Mouse (Mus musculus) lung, embryonic 14.5 days (tissue): ENCODE results near the gene Tmem19. TPM values are rescaled to one million over a fixed set of nuclear protein-coding genes. Genes with fewer than 3 reads are reported as not detected.

Experiments used
- ATAC-seq: fragments of 200-750 bp; cut with Nextera tagmentation; 2 replicates; pipeline ENCODE4 v1.8.0; 2017; ENCODE audit warnings: mild to moderate bottlenecking, moderate TSS enrichment, moderate library complexity; ENCODE audit not compliant: insufficient read depth
- DNase-seq: peaks from one replicate; pipeline ENCODE4 v3.0.0-alpha.2; 2015
- H3K27ac ChIP-seq: fragments of 300-500 bp; sonication (generic); 2 replicates; pipeline ENCODE4 v1.5.1; 2014; ENCODE audit warnings: low read depth, mild to moderate bottlenecking, moderate library complexity
- H3K27me3 ChIP-seq: fragments of 300-500 bp; sonication (generic); 2 replicates; pipeline ENCODE4 v1.6.1; 2014; ENCODE audit warnings: low read length, control low read depth; ENCODE audit not compliant: insufficient read depth
- H3K36me3 ChIP-seq: fragments of 300-500 bp; sonication (generic); 2 replicates; pipeline ENCODE4 v1.6.1; 2014; ENCODE audit warnings: control low read depth; ENCODE audit not compliant: insufficient read depth
- H3K4me1 ChIP-seq: fragments of 300-500 bp; sonication (generic); 2 replicates; pipeline ENCODE4 v1.6.1; 2014; ENCODE audit warnings: antibody characterized with exemption, control low read depth; ENCODE audit not compliant: insufficient read depth
- H3K4me2 ChIP-seq: fragments of 300-500 bp; sonication (generic); 2 replicates; pipeline ENCODE4 v1.6.1; 2014; ENCODE audit warnings: mild to moderate bottlenecking
- H3K4me3 ChIP-seq: fragments of 300-500 bp; sonication (generic); 2 replicates; pipeline ENCODE4 v1.5.1; 2014; ENCODE audit warnings: low read depth, low read length
- H3K9ac ChIP-seq: fragments of 300-500 bp; sonication (generic); 2 replicates; pipeline ENCODE4 v1.6.1; 2014
- H3K9me3 ChIP-seq: fragments of 300-500 bp; sonication (generic); 2 replicates; pipeline ENCODE4 v1.6.1; 2016; ENCODE audit warnings: low read depth, low read length, control low read depth
- CTCF ChIP-seq: IDR thresholded peaks from 2 replicates; pipeline ENCODE4 v1.5.1; 2016; ENCODE audit warnings: antibody characterized with exemption, low read depth
- WGBS: fragments of 180-500 bp; shearing (Covaris S2); extraction: QIAGEN DNeasy Blood & Tissue Kit; methylation state at CpG from one replicate; pipeline ENCODE4 v1.1.7; 2014; 5-methylcytosine and 5-hydroxymethylcytosine counted together
- polyA plus RNA-seq: library from polyadenylated mRNA; unstranded; fragments of >200 nt; fragmentation: Nextera tagmentation; extraction: Ambion mirVana; gene quantifications from 2 replicates; pipeline ENCODE4 v1.2.1, GENCODE M21; 2014

The Tmem19 gene
- polyA plus RNA-seq, 1 experiment from 2014 or later = 30.1 TPM

- no peak overlapping the region for H3K4me3 ChIP-seq
- WGBS = 65% methylated on average over 10 of the region's 10 CpGs
- DNase-seq (no peak), ATAC-seq (no peak)
- no peak overlapping the region for H3K4me2 ChIP-seq
- H3K36me3 ChIP-seq = peaks cover 9% of the 10 kb centered on the region; the same call in 1 of the 2 replicates
- TF ChIP-seq CTCF = no peak
- no peaks in the 10 kb centered on the region for H3K4me1 ChIP-seq
- no peaks in the 10 kb centered on the region for H3K9me3 ChIP-seq
- H3K27ac ChIP-seq = no peak overlapping the region
- no peak overlapping the region for H3K9ac ChIP-seq
- no peaks in the 10 kb centered on the region for H3K27me3 ChIP-seq
Measured at GRCm38 (mm10) chr10:115349029-115349428, 13.3 kb downstream of the Tmem19 start.

GRCm38 (mm10) chr10:115348131-115348530 is 14.2 kb downstream of the Tmem19 start:
- 61% methylated on average over 6 of the region's 6 CpGs for WGBS
- H3K4me2 ChIP-seq = no peak overlapping the region
- TF ChIP-seq CTCF = no peak
- H3K27ac ChIP-seq = no peak overlapping the region
- H3K4me3 ChIP-seq = no peak overlapping the region
- no peak for DNase-seq
- H3K4me1 ChIP-seq = no peaks in the 10 kb centered on the region
- H3K36me3 ChIP-seq = peaks cover 9% of the 10 kb centered on the region; the same call in 1 of the 2 replicates
- H3K9ac ChIP-seq = no peak overlapping the region
- no peaks in the 10 kb centered on the region for H3K27me3 ChIP-seq
- no peak for ATAC-seq
- no peaks in the 10 kb centered on the region for H3K9me3 ChIP-seq

GRCm38 (mm10) chr10:115346444-115346843 is 15.9 kb downstream of the Tmem19 start:
- TF ChIP-seq CTCF = no peak
- Histone ChIP-seq H3K27me3 (no peaks in the 10 kb centered on the region), H3K36me3 (peaks cover 20% of the 10 kb centered on the region; the same call in 1 of the 2 replicates), H3K4me2 (no peak overlapping the region), H3K9me3 (no peaks in the 10 kb centered on the region), H3K27ac (no peak overlapping the region), H3K9ac (no peak overlapping the region), H3K4me1 (no peaks in the 10 kb centered on the region), H3K4me3 (no peak overlapping the region)
- DNase-seq = no peak
- no peak for ATAC-seq

- no peak for ATAC-seq
- Histone ChIP-seq H3K4me2 (no peak overlapping the region), H3K27ac (no peak overlapping the region), H3K27me3 (no peaks in the 10 kb centered on the region), H3K9me3 (no peaks in the 10 kb centered on the region), H3K9ac (no peak overlapping the region), H3K4me1 (no peaks in the 10 kb centered on the region), H3K4me3 (no peak overlapping the region), H3K36me3 (peaks cover 27% of the 10 kb centered on the region; the same call in 1 of the 2 replicates)
- no peak for DNase-seq
- TF ChIP-seq CTCF = no peak
- 88% methylated on average over 4 of the region's 4 CpGs for WGBS
Measured at GRCm38 (mm10) chr10:115342771-115343425, 19.4 kb downstream of the Tmem19 start.

- H3K9ac ChIP-seq = no peak overlapping the region
- TF ChIP-seq CTCF = no peak
- DNase-seq (no peak), ATAC-seq (no peak)
- peaks cover 18% of the 10 kb centered on the region; the same call in 1 of the 2 replicates for H3K36me3 ChIP-seq
- 87% methylated on average over 7 of the region's 7 CpGs for WGBS
- no peaks in the 10 kb centered on the region for H3K27me3 ChIP-seq
- no peak overlapping the region for H3K4me2 ChIP-seq
- no peak overlapping the region for H3K4me3 ChIP-seq
- H3K27ac ChIP-seq = no peak overlapping the region
- H3K4me1 ChIP-seq = no peaks in the 10 kb centered on the region
- H3K9me3 ChIP-seq = no peaks in the 10 kb centered on the region
Measured at GRCm38 (mm10) chr10:115339820-115340328, 22.4 kb downstream of the Tmem19 start.

- no peak for DNase-seq
- H3K9ac ChIP-seq = no peak overlapping the region
- no peaks in the 10 kb centered on the region for H3K4me1 ChIP-seq
- H3K36me3 ChIP-seq = peaks cover 12% of the 10 kb centered on the region; the same call in 1 of the 2 replicates
- H3K27me3 ChIP-seq = no peaks in the 10 kb centered on the region
- H3K27ac ChIP-seq = no peak overlapping the region
- H3K4me3 ChIP-seq = no peak overlapping the region
- no peak for TF ChIP-seq CTCF
- no peak overlapping the region for H3K4me2 ChIP-seq
- ATAC-seq = no peak
- H3K9me3 ChIP-seq = no peaks in the 10 kb centered on the region
- WGBS = 72% methylated on average over 4 of the region's 4 CpGs
Measured at GRCm38 (mm10) chr10:115336901-115337300, 25.4 kb downstream of the Tmem19 start.

GRCm38 (mm10) chr10:115333528-115333927 is 28.8 kb downstream of the Tmem19 start:
- Histone ChIP-seq H3K27me3 (no peaks in the 10 kb centered on the region), H3K4me2 (no peak overlapping the region), H3K4me3 (no peak overlapping the region), H3K27ac (no peak overlapping the region), H3K9me3 (no peaks in the 10 kb centered on the region), H3K9ac (no peak overlapping the region), H3K36me3 (no peaks in the 10 kb centered on the region), H3K4me1 (no peaks in the 10 kb centered on the region)
- no peak for DNase-seq
- no peak for TF ChIP-seq CTCF
- ATAC-seq = no peak
- 70% methylated on average over 9 of the region's 9 CpGs for WGBS
